Mouse (Mus musculus) cortical plate, adult 2 months (tissue): ENCODE measurements around the gene Trpm3.

Experiments
- CTCF ChIP-seq: fragments of 200-500 bp; IDR thresholded peaks from 2 replicates; pipeline ENCODE4 v1.5.1; 2011; ENCODE audit warnings: mild to moderate bottlenecking, control low read depth, low read length; ENCODE audit not compliant: insufficient read depth; ENCODE audit errors: extremely low read depth
- POLR2A ChIP-seq: fragments of 200-500 bp; IDR thresholded peaks from 2 replicates; pipeline ENCODE4 v1.6.1; 2011; ENCODE audit warnings: mild to moderate bottlenecking, low read length, control low read depth; ENCODE audit not compliant: insufficient read depth; ENCODE audit errors: extremely low read depth

- TF ChIP-seq CTCF (peak; percentile 23; the same call in 1 of the 2 replicates), POLR2A (no peak)
Measured at GRCm38 (mm10) chr19:22960450-22961265, 821.8 kb downstream of the Trpm3 start.
